In the genomic region with DNA sequence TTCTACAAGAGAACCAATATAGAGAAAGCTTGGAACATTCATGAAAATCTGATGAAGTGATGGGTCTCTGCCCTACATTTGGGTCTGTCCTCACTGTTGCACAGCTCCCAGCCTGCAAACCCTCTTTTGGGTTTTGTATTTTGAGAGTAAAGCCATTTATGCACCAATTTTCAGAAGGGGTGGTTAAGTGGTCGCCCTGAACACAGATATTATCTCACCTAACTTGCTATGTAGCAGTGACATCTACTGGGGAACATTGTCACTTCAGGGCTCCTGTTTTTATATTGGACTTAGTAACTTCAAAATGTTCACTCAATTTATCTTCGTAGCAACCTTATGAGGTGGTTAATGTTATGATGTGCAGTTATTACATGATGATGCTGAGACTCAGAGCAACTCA, we compare ENCODE assay signal across 9 mouse cellular contexts.
DNase-seq lines count a peak whose midpoint lies in the region; ATAC-seq and TF ChIP-seq lines count a peak whose summit lies in the region.
"Had no signal": no experiment of that assay in that cellular context is flagged by ENCODE, and none has a peak within 500 bp of the region (broad histone marks: within the 10 kb centered on the region; RNA-seq: fewer than 3 reads in every experiment).

No protein-coding gene starts in this region.

- 48% methylated on average over 2 of the region's 2 CpGs for WGBS in hindbrain, postnatal 0 days
- WGBS in hindbrain, embryonic 16.5 days = 40% methylated on average over 2 of the region's 2 CpGs
- 33% methylated on average over 2 of the region's 2 CpGs for WGBS in thymus, adult 2 months

- no peak for ATAC-seq in hindbrain, postnatal 0 days
- no peak for ATAC-seq in hindbrain, embryonic 16.5 days

- TF ChIP-seq POLR2A in brain, embryonic 14.5 days (IDR thresholded peaks at IDR 0.05; ENCODE audit: borderline replicate concordance, extremely low read depth, insufficient read depth, insufficient read length, poor library complexity, severe bottlenecking) = no peak
- no peak for TF ChIP-seq POLR2A in thymus, adult 2 months (IDR thresholded peaks at IDR 0.05; ENCODE audit: control insufficient read depth, extremely low read depth, insufficient read depth, low read length, poor library complexity)

- in situ Hi-C loops in ES-E14 (cut with MboI; ENCODE audit: low sequenced_read_pairs in 2 of 2, unreplicated experiment in 2 of 2) = no loop called here

- no peaks in the 10 kb centered on the region for H3K27me3 ChIP-seq in hindbrain, postnatal 0 days (ENCODE audit: insufficient read depth, low read length)
- no peaks in the 10 kb centered on the region for H3K27me3 ChIP-seq in hindbrain, embryonic 16.5 days (replicated peaks; ENCODE audit: control insufficient read depth, insufficient read depth, low read length)
- no peaks in the 10 kb centered on the region for H3K27me3 ChIP-seq in thymus, adult 2 months (ENCODE audit: control insufficient read depth, insufficient read depth, low read length)

- peak; percentile 76 for DNase-seq in hindbrain, postnatal 0 days (ENCODE audit: low spot score)
- no peak for DNase-seq in ES-E14 (ENCODE audit: low read depth, low spot score)
- DNase-seq in brain, embryonic 14.5 days (ENCODE audit: low read depth) = peak; percentile 83
- peak; percentile 27 for DNase-seq in layer of hippocampus, adult 9-11 months
- no peak for DNase-seq in ovary, postnatal 36 days (ENCODE audit: low spot score)
- no peak for DNase-seq in thymus, adult 2 months

- no peak overlapping the region for H3K4me3 ChIP-seq in hindbrain, postnatal 0 days (ENCODE audit: low read length)
- H3K4me3 ChIP-seq in hindbrain, embryonic 16.5 days (ENCODE audit: low read length) = no peak overlapping the region
- H3K4me3 ChIP-seq in ES-E14 (ENCODE audit: insufficient read depth in 1 of 2, low read depth in 1 of 2, low read length in 2 of 2, poor library complexity in 1 of 2, severe bottlenecking in 1 of 2) = no peak overlapping the region
- H3K4me3 ChIP-seq in thymus, adult 2 months (ENCODE audit: control insufficient read depth, insufficient read depth, low read length) = no peak overlapping the region
- H3K4me3 ChIP-seq: heart, embryonic 15.5 days had no signal

- H3K4me2 ChIP-seq in hindbrain, postnatal 0 days (ENCODE audit: low read depth, low read length) = no peak overlapping the region
- no peak overlapping the region for H3K4me2 ChIP-seq in hindbrain, embryonic 16.5 days (ENCODE audit: low read length)
- H3K4me2 ChIP-seq: heart, embryonic 15.5 days had no signal

- no peak overlapping the region for H3K27ac ChIP-seq in hindbrain, postnatal 0 days
- H3K27ac ChIP-seq in hindbrain, embryonic 16.5 days (ENCODE audit: low read depth, low read length) = no peak overlapping the region
- no peak overlapping the region for H3K27ac ChIP-seq in ES-E14 (ENCODE audit: insufficient read depth, low read depth, low read length, poor library complexity, severe bottlenecking)
- no peak overlapping the region for H3K27ac ChIP-seq in thymus, adult 2 months (ENCODE audit: control insufficient read depth, insufficient read depth, low read length)
- H3K27ac ChIP-seq: heart, embryonic 15.5 days; macrophage had no signal

- no peaks in the 10 kb centered on the region for H3K4me1 ChIP-seq in hindbrain, postnatal 0 days (ENCODE audit: insufficient read depth, low read length)
- H3K4me1 ChIP-seq in hindbrain, embryonic 16.5 days (ENCODE audit: control insufficient read depth, insufficient read depth, low read depth, low read length) = no peaks in the 10 kb centered on the region
- H3K4me1 ChIP-seq in ES-E14 (ENCODE audit: control insufficient read depth in 2 of 2, insufficient read depth in 2 of 2, low read length in 2 of 2, poor library complexity in 1 of 2) = no peaks in the 10 kb centered on the region
- H3K4me1 ChIP-seq in thymus, adult 2 months (replicated peaks; ENCODE audit: control insufficient read depth, insufficient read depth, low read length) = no peaks in the 10 kb centered on the region
- H3K4me1 ChIP-seq: heart, embryonic 15.5 days had no signal

- TF ChIP-seq CTCF in hindbrain, postnatal 0 days (IDR thresholded peaks at IDR 0.05; ENCODE audit: low read depth) = peak; percentile 76
- TF ChIP-seq CTCF in brain, embryonic 14.5 days (IDR thresholded peaks at IDR 0.05; ENCODE audit: borderline replicate concordance, extremely low read depth, insufficient read depth, insufficient read length) = peak; percentile 54; the same call in 1 of the 2 replicates
- no peak for TF ChIP-seq CTCF in thymus, adult 2 months (IDR thresholded peaks at IDR 0.05; ENCODE audit: borderline replicate concordance, control insufficient read depth, extremely low read depth, insufficient read depth, low read length, poor library complexity)

- H3K9ac ChIP-seq in hindbrain, postnatal 0 days (replicated peaks; ENCODE audit: low read length) = no peak overlapping the region
- H3K9ac ChIP-seq in hindbrain, embryonic 16.5 days (ENCODE audit: low read depth, low read length) = no peak overlapping the region
- H3K9ac ChIP-seq in ES-E14 (ENCODE audit: insufficient read depth, low read depth, low read length, poor library complexity, severe bottlenecking) = no peak overlapping the region
- H3K9ac ChIP-seq: heart, embryonic 15.5 days had no signal

- H3K9me3 ChIP-seq in hindbrain, postnatal 0 days (ENCODE audit: low read length) = no peaks in the 10 kb centered on the region
- H3K9me3 ChIP-seq in hindbrain, embryonic 16.5 days (ENCODE audit: control insufficient read depth, low read length) = no peaks in the 10 kb centered on the region
- no peaks in the 10 kb centered on the region for H3K9me3 ChIP-seq in ES-E14 (ENCODE audit: control insufficient read depth, insufficient read depth, low read depth, low read length)
- H3K9me3 ChIP-seq: heart, embryonic 15.5 days had no signal

- H3K36me3 ChIP-seq in hindbrain, postnatal 0 days (ENCODE audit: insufficient read depth, low read length) = no peaks in the 10 kb centered on the region
- H3K36me3 ChIP-seq in hindbrain, embryonic 16.5 days (ENCODE audit: control insufficient read depth, insufficient read depth, low read length) = no peaks in the 10 kb centered on the region
- no peaks in the 10 kb centered on the region for H3K36me3 ChIP-seq in ES-E14 (ENCODE audit: control insufficient read depth, insufficient read depth, low read length, poor library complexity, severe bottlenecking)
- H3K36me3 ChIP-seq in thymus, adult 2 months (ENCODE audit: control insufficient read depth, insufficient read depth, low read length) = no peaks in the 10 kb centered on the region
- H3K36me3 ChIP-seq: heart, embryonic 15.5 days had no signal

TF ChIP-seq in ES-E14, 5 proteins besides CTCF, POLR2A, EP300 and RAD21:
- no peak for TF ChIP-seq HCFC1 (IDR thresholded peaks at IDR 0.05; ENCODE audit: borderline replicate concordance, insufficient read depth, low read length)
- TF ChIP-seq MAFK (IDR thresholded peaks at IDR 0.05; ENCODE audit: insufficient read depth, low read depth, low read length) = no peak
- 0 out of 2 replicates have a peak, but pooled peaks have one; percentile 12 for TF ChIP-seq ZC3H11A (IDR thresholded peaks at IDR 0.05; ENCODE audit: borderline replicate concordance, low read depth, low read length)
- TF ChIP-seq ZNF384 (IDR thresholded peaks at IDR 0.05; ENCODE audit: low read depth, low read length) = no peak
- no peak for TF ChIP-seq CHD2 (IDR thresholded peaks at IDR 0.05; ENCODE audit: low read depth, low read length)

Comparison
In these comparisons a context has a peak if more than half of its experiments do, and no peak if none do; other contexts are left out.
1. DNase-seq: peak in hindbrain, postnatal 0 days (single experiment), brain, embryonic 14.5 days (single experiment) and layer of hippocampus, adult 9-11 months (single experiment); none in ES-E14 (single experiment), ovary, postnatal 36 days (single experiment) and thymus, adult 2 months (single experiment).